8 mouse cellular contexts compared by ENCODE assay signal in the genomic region with DNA sequence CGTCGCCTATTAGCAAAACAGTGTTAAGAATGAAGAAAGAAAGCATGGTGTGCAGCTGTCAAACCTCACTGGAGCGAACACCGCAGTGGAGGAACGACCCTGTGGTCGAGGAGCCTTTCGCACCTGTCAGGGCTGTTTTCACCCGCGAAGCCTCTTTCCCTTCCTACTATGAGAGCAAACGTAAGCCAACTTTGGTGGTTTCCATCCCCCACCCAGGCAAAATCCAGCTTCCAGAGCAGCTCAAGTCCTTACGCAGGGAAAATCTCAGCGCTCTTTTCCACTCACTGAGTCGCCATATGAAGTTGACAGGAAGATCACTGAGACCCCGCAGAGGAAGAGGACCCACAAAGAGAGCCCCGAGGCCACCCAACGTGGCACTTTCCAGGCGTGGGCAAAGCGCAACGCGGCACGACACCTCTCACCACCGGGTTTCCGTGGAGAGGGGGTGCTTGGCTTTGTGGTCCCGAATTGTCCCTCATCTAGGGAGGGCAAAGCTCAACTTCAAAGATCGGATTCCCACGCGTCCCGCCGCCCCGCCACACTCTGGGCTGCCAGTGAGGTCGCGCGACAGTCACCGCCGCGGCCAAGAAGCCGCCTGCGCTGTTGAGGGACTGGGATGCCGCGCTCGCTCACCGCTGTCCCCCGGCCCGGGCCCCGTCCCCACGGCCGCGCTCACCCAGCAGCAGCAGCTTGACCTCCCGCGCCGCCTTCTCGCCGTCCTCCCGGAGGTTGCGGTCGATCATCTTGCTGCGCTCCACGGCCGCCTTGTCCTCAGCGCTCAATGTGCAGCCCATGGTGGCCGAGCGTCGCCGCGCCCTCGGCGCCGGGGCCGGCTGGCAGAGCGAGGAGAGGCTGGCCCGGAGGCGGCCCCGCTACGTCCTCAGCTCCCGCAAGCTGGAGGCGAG. TPM values are rescaled to one million over a fixed set of nuclear protein-coding genes. Genes with fewer than 3 reads are reported as not detected.
DNase-seq lines count a peak whose midpoint lies in the region; ATAC-seq and TF ChIP-seq lines count a peak whose summit lies in the region.

No protein-coding gene starts in this region.

- H3K4me2 ChIP-seq in intestine, postnatal 0 days (replicated peaks; ENCODE audit: low read depth), result peak overlapping the region; percentile 99
- H3K4me2 ChIP-seq in limb, embryonic 12.5 days, result peak overlapping the region; percentile 96
- H3K4me2 ChIP-seq in myocyte (ENCODE audit: low read depth), result peak overlapping the region; percentile 80

- WGBS in intestine, postnatal 0 days, result under 1% methylated on average over 76 of the region's 76 CpGs
- under 1% methylated on average over 75 of the region's 76 CpGs for WGBS in limb, embryonic 12.5 days

- no peak for TF ChIP-seq CTCF in intestine, postnatal 0 days (IDR thresholded peaks at IDR 0.05; ENCODE audit: low read depth)

- H3K79me2 ChIP-seq in myocyte (ENCODE audit: control insufficient read depth, insufficient read depth), result peaks cover 7% of the 10 kb centered on the region

- H3ac ChIP-seq in myocyte (ENCODE audit: control insufficient read depth, insufficient read length), result peak overlapping the region; percentile 95

- peak overlapping the region; percentile 63 for H3K9ac ChIP-seq in intestine, postnatal 0 days (ENCODE audit: low read depth, low read length)
- H3K9ac ChIP-seq in limb, embryonic 12.5 days (replicated peaks), result peak overlapping the region; percentile 87

- peak overlapping the region; percentile 73 for H3K4me3 ChIP-seq in intestine, postnatal 0 days (ENCODE audit: low read depth, low read length)
- H3K4me3 ChIP-seq in limb, embryonic 12.5 days (replicated peaks), result peak overlapping the region; percentile 81
- peak overlapping the region; percentile 34 for H3K4me3 ChIP-seq in myocyte

- H3K36me3 ChIP-seq in intestine, postnatal 0 days (ENCODE audit: control insufficient read depth, insufficient read depth), result no peaks in the 10 kb centered on the region
- no peaks in the 10 kb centered on the region for H3K36me3 ChIP-seq in limb, embryonic 12.5 days
- no peaks in the 10 kb centered on the region for H3K36me3 ChIP-seq in myocyte (ENCODE audit: control insufficient read depth, insufficient read depth)

- H3K9me3 ChIP-seq in intestine, postnatal 0 days (ENCODE audit: control insufficient read depth), result no peaks in the 10 kb centered on the region
- H3K9me3 ChIP-seq in limb, embryonic 12.5 days, result 0 out of 2 replicates have a peak, but pooled peaks cover 3% of the 10 kb centered on the region

- H3K27ac ChIP-seq in intestine, postnatal 0 days (ENCODE audit: low read depth, low read length), result peak overlapping the region; percentile 31; the same call in 1 of the 2 replicates
- 0 out of 2 replicates have a peak overlapping the region, but pooled peaks have one; percentile 23 for H3K27ac ChIP-seq in limb, embryonic 12.5 days

- no peak for TF ChIP-seq POLR2A in myocyte (IDR thresholded peaks at IDR 0.05; ENCODE audit: insufficient read length, low read depth)

- H3K27me3 ChIP-seq in intestine, postnatal 0 days (replicated peaks; ENCODE audit: control insufficient read depth, insufficient read depth, low read length), result no peaks in the 10 kb centered on the region
- H3K27me3 ChIP-seq in limb, embryonic 12.5 days, result no peaks in the 10 kb centered on the region
- H3K27me3 ChIP-seq in myocyte (ENCODE audit: control insufficient read depth, insufficient read depth, insufficient read length), result no peaks in the 10 kb centered on the region

- ATAC-seq in intestine, postnatal 0 days, result peak; percentile 56
- peak; percentile 86 for ATAC-seq in limb, embryonic 12.5 days (ENCODE audit: insufficient number of reproducible peaks, insufficient read depth, low FRiP score, low TSS enrichment, low read depth)

- no peaks in the 10 kb centered on the region; the same call in 1 of the 2 replicates for H3K4me1 ChIP-seq in intestine, postnatal 0 days (replicated peaks; ENCODE audit: control insufficient read depth, insufficient read depth, low read length)
- H3K4me1 ChIP-seq in limb, embryonic 12.5 days (replicated peaks), result no peaks in the 10 kb centered on the region

- peak; percentile 7 for DNase-seq in ovary, adult 18-20 months (ENCODE audit: low spot score)
- no peak for DNase-seq in ovary, postnatal 36 days (ENCODE audit: low spot score)
- DNase-seq in embryo, embryonic 10.5 days (ENCODE audit: low spot score), result peak; percentile 53
- peak; percentile 23 to 54 for DNase-seq in gastrocnemius, postnatal 4 days (ENCODE audit: low spot score in 2 of 2)
- peak; percentile 24 for DNase-seq in urinary bladder, postnatal 25 days (ENCODE audit: low spot score)

TF ChIP-seq in myocyte, 11 proteins besides CTCF, POLR2A, EP300 and RAD21:
- TF ChIP-seq CEBPB (IDR thresholded peaks at IDR 0.05; ENCODE audit: insufficient read depth, poor library complexity, severe bottlenecking), result no peak
- no peak for TF ChIP-seq REST (IDR thresholded peaks at IDR 0.05; ENCODE audit: insufficient read depth, insufficient read length)
- no peak for TF ChIP-seq USF1 (IDR thresholded peaks at IDR 0.05; ENCODE audit: low read depth)
- peak; percentile 6 to 80 (median 65) for TF ChIP-seq MYOG (IDR thresholded peaks at IDR 0.05; ENCODE audit: control insufficient read depth in 1 of 3, insufficient read depth in 1 of 3, insufficient read length in 2 of 3, low read depth in 2 of 3)
- TF ChIP-seq E2F4 (IDR thresholded peaks at IDR 0.05; ENCODE audit: insufficient read depth), result no peak
- no peak for TF ChIP-seq SRF (IDR thresholded peaks at IDR 0.05; ENCODE audit: control insufficient read depth, insufficient read length, low read depth)
- no peak for TF ChIP-seq MAX (IDR thresholded peaks at IDR 0.05; ENCODE audit: low read depth)
- TF ChIP-seq POLR2AphosphoS2 (IDR thresholded peaks at IDR 0.05; ENCODE audit: insufficient read length, low read depth), result no peak
- TF ChIP-seq MYOD1 (IDR thresholded peaks at IDR 0.05; ENCODE audit: control insufficient read depth in 1 of 3, insufficient read length in 2 of 3, low read depth in 2 of 3), result peak in 2 of 3 experiments; percentile 83 to 85
- TF ChIP-seq TCF12 (IDR thresholded peaks at IDR 0.05; ENCODE audit: insufficient read depth, poor library complexity, severe bottlenecking), result no peak

RNA-seq across cellular contexts. Expression of a gene that starts 0.5 kb away (rescaled TPM):
- 10 to 100 TPM; 16.0 to 17.4 TPM for total RNA-seq in gastrocnemius, postnatal 4 days (2021)
- polyA plus RNA-seq in intestine, postnatal 0 days (2015; fragmentation: Nextera tagmentation; extraction: Ambion mirVana), result 8.8 and 9.2 TPM in 2 replicates
- 19.8 and 20.1 TPM in 2 replicates for polyA plus RNA-seq in limb, embryonic 12.5 days (2016; fragmentation: Nextera tagmentation; extraction: Ambion mirVana)
- 4.5 TPM for polyA plus RNA-seq in myocyte (2012; fragmentation: generic; extraction: Trizol)
